Mouse (Mus musculus): ENCODE measurements around the gene Pex19. TPM values are rescaled to one million over a fixed set of nuclear protein-coding genes. Genes with fewer than 3 reads are reported as not detected.

Pex19 gene
- total RNA-seq, 2 experiments from 2014 or later = 73.9 to 77.5 TPM

GRCm38 (mm10) chr1:172129780-172130179 lies 3.2 kb downstream of the Pex19 start:
- no peak for DNase-seq
- intact Hi-C loops (cut with DNase I) = no loop called here

- intact Hi-C loops (cut with DNase I) = no loop called here
- DNase-seq = no peak
Observed at GRCm38 (mm10) chr1:172132319-172132718, 5.8 kb downstream of the Pex19 start.

- DNase-seq = no peak
Observed at GRCm38 (mm10) chr1:172133535-172133934, 7.0 kb downstream of the Pex19 start.

GRCm38 (mm10) chr1:172134072-172134471 lies 7.5 kb downstream of the Pex19 start:
- intact Hi-C loops (cut with DNase I) = no loop called here
- no peak for DNase-seq

More at GRCm38 (mm10) chr1:172133535-172133934, 7.0 kb downstream of the Pex19 start:
- intact Hi-C loops (cut with DNase I) = no loop called here

- no peak for DNase-seq
- intact Hi-C loops (cut with DNase I) = loop anchor here (10.0 kb wide), 1 partner anchor 65 kb away; the partner anchor contains the start of gene Pea15a
Observed at GRCm38 (mm10) chr1:172140160-172140559, 13.6 kb downstream of the Pex19 start.

GRCm38 (mm10) chr1:172140825-172141224 lies 14.3 kb downstream of the Pex19 start:
- intact Hi-C loops (cut with DNase I) = loop anchor here (10.0 kb wide), 1 partner anchor 64 kb away; the partner anchor contains the start of gene Pea15a
- DNase-seq = no peak

- DNase-seq = no peak
- intact Hi-C loops (cut with DNase I) = loop anchor here (10.0 kb wide), 1 partner anchor 63 kb away; the partner anchor contains the start of gene Pea15a
Observed at GRCm38 (mm10) chr1:172141529-172141928, 15.0 kb downstream of the Pex19 start.

GRCm38 (mm10) chr1:172143570-172143969 lies 17.0 kb downstream of the Pex19 start:
- DNase-seq = peak in 1 of 2 experiments; percentile 42
- intact Hi-C loops (cut with DNase I) = loop anchor here (10.0 kb wide), 1 partner anchor 61 kb away; the partner anchor contains the start of gene Pea15a

- intact Hi-C loops (cut with DNase I) = loop anchor here (5.0 to 10.0 kb wide), 3 partner anchors 57 to 164 kb away; partner anchors contain the start of gene Pea15a
- peak; percentile 96 to 98 for DNase-seq
Observed at GRCm38 (mm10) chr1:172147835-172148278, 21.3 kb downstream of the Pex19 start, which contains the start of gene Dcaf8. Gene Dcaf8 (plus strand): TSS chr1:172148084.

- intact Hi-C loops (cut with DNase I) = loop anchor here (5.0 to 10.0 kb wide), 3 partner anchors 56 to 164 kb away; partner anchors contain the start of gene Pea15a
- DNase-seq = peak in 1 of 2 experiments; percentile 22
Observed at GRCm38 (mm10) chr1:172148279-172148954, 21.9 kb downstream of the Pex19 start.

- intact Hi-C loops (cut with DNase I) = loop anchor here (5.0 to 10.0 kb wide), 3 partner anchors 56 to 163 kb away; partner anchors contain the start of gene Pea15a
Observed at GRCm38 (mm10) chr1:172148955-172149815, 22.6 kb downstream of the Pex19 start.

GRCm38 (mm10) chr1:172154536-172154935 lies 28.0 kb downstream of the Pex19 start:
- no peak for DNase-seq
- intact Hi-C loops (cut with DNase I) = no loop called here

More at GRCm38 (mm10) chr1:172148955-172149815, 22.6 kb downstream of the Pex19 start:
- no peak for DNase-seq

- intact Hi-C loops (cut with DNase I) = no loop called here
- no peak for DNase-seq
Observed at GRCm38 (mm10) chr1:172155518-172155917, 29.0 kb downstream of the Pex19 start.

GRCm38 (mm10) chr1:172159970-172160369 lies 33.4 kb downstream of the Pex19 start:
- intact Hi-C loops (cut with DNase I) = loop anchor here (5.0 kb wide), 1 partner anchor 87 kb away; no protein-coding TSS in a partner anchor
- DNase-seq = no peak

GRCm38 (mm10) chr1:172160508-172160907 lies 34.0 kb downstream of the Pex19 start:
- no peak for DNase-seq
- intact Hi-C loops (cut with DNase I) = loop anchor here (5.0 kb wide), 1 partner anchor 87 kb away; no protein-coding TSS in a partner anchor

GRCm38 (mm10) chr1:172162009-172162408 lies 35.5 kb downstream of the Pex19 start:
- no peak for DNase-seq
- intact Hi-C loops (cut with DNase I) = loop anchor here (5.0 kb wide), 1 partner anchor 85 kb away; no protein-coding TSS in a partner anchor

GRCm38 (mm10) chr1:172162959-172163358 lies 36.4 kb downstream of the Pex19 start:
- no peak for DNase-seq
- intact Hi-C loops (cut with DNase I) = loop anchor here (5.0 kb wide), 1 partner anchor 84 kb away; no protein-coding TSS in a partner anchor

GRCm38 (mm10) chr1:172167911-172168310 lies 41.4 kb downstream of the Pex19 start:
- intact Hi-C loops (cut with DNase I) = no loop called here
- no peak for DNase-seq

GRCm38 (mm10) chr1:172169809-172170208 lies 43.3 kb downstream of the Pex19 start:
- intact Hi-C loops (cut with DNase I) = no loop called here
- no peak for DNase-seq

GRCm38 (mm10) chr1:172172381-172172780 lies 45.8 kb downstream of the Pex19 start:
- DNase-seq = no peak
- intact Hi-C loops (cut with DNase I) = no loop called here
